Mouse (Mus musculus) liver, embryonic 14.5 days (tissue): ENCODE data around the gene Erbin. TPM values are rescaled to one million over a fixed set of nuclear protein-coding genes. Genes with fewer than 3 reads are reported as not detected.
A peak's percentile ranks its signal among the peaks of the same experiment; 100 is the strongest.

Source experiments
- ATAC-seq: fragments of 200-750 bp; cut with Nextera tagmentation; 2 replicates; pipeline ENCODE4 v1.8.0; 2017; ENCODE audit warnings: moderate number of reproducible peaks, mild to moderate bottlenecking, moderate library complexity; ENCODE audit not compliant: insufficient read depth
- DNase-seq, 3 experiments: peaks; one replicate each; pipeline ENCODE4 v3.0.0-alpha.2; 2012 to 2013; ENCODE audit warnings: low read depth in 3 of 3, low spot score in 3 of 3
- H3K27ac ChIP-seq: fragments of 300-500 bp; sonication (generic); 2 replicates; pipeline ENCODE4 v1.5.1; 2014; ENCODE audit warnings: moderate library complexity, mild to moderate bottlenecking, control low read depth, inconsistent platforms
- H3K27me3 ChIP-seq: fragments of 300-500 bp; sonication (generic); 2 replicates; pipeline ENCODE4 v1.6.1; 2014; ENCODE audit warnings: mild to moderate bottlenecking, low read length, moderate library complexity; ENCODE audit not compliant: control insufficient read depth, insufficient read depth
- H3K36me3 ChIP-seq: fragments of 300-500 bp; sonication (generic); replicated peaks from 2 replicates; pipeline ENCODE4 v1.6.1; 2014; ENCODE audit warnings: low read depth; ENCODE audit not compliant: control insufficient read depth, insufficient read depth
- H3K4me1 ChIP-seq, 2 experiments: fragments of 200-500 bp in 1 of 2; fragments of 300-500 bp in 1 of 2; sonication (generic) in 1 of 2; replicated peaks; 2 replicates each; pipeline ENCODE4 v1.6.1; 2012 to 2014; ENCODE audit warnings: antibody characterized with exemption in 1 of 2, inconsistent platforms in 1 of 2, low read length in 1 of 2; ENCODE audit not compliant: control insufficient read depth in 2 of 2, insufficient read depth in 2 of 2
- H3K4me2 ChIP-seq: fragments of 300-500 bp; sonication (generic); 2 replicates; pipeline ENCODE4 v1.6.1; 2014; ENCODE audit warnings: low read depth, mild to moderate bottlenecking, control low read depth, moderate library complexity
- H3K4me3 ChIP-seq, 2 experiments: fragments of 200-500 bp in 1 of 2; fragments of 300-500 bp in 1 of 2; sonication (generic) in 1 of 2; 2 replicates each; pipeline ENCODE4 v1.5.1; 2012 to 2014; ENCODE audit warnings: low read depth in 2 of 2, low read length in 2 of 2, mild to moderate bottlenecking in 2 of 2, control low read depth in 1 of 2, inconsistent platforms in 1 of 2, moderate library complexity in 1 of 2; ENCODE audit not compliant: insufficient read depth in 1 of 2
- H3K9ac ChIP-seq: fragments of 300-500 bp; sonication (generic); replicated peaks from 2 replicates; pipeline ENCODE4 v1.6.1; 2014; ENCODE audit warnings: mild to moderate bottlenecking, control low read depth, moderate library complexity
- H3K9me3 ChIP-seq: fragments of 300-500 bp; sonication (generic); 2 replicates; pipeline ENCODE4 v1.6.1; 2016; ENCODE audit warnings: low read length, mixed read lengths; ENCODE audit not compliant: control insufficient read depth
- CTCF ChIP-seq: IDR thresholded peaks from 2 replicates; pipeline ENCODE4 v1.5.1; 2016; ENCODE audit warnings: antibody characterized with exemption, low read depth, control low read depth
- EP300 ChIP-seq: IDR thresholded peaks from 2 replicates; pipeline ENCODE4 v1.6.1; 2016; ENCODE audit warnings: antibody characterized with exemption, low read depth
- WGBS: fragments of 180-500 bp; shearing (Covaris S2); extraction: QIAGEN DNeasy Blood & Tissue Kit; methylation state at CpG from one replicate; pipeline ENCODE4 v1.1.7; 2014; ENCODE audit not compliant: insufficient replicate concordance; 5-methylcytosine and 5-hydroxymethylcytosine counted together
- polyA plus RNA-seq, 2 experiments: library from polyadenylated mRNA; depleted of rRNA in 1 of 2; stranded (reverse) in 1 of 2; unstranded in 1 of 2; fragments of >200 nt; fragmentation: Nextera tagmentation in 1 of 2; extraction: Ambion mirVana in 1 of 2; gene quantifications; 2 replicates each; pipeline versions ENCODE4 v1.2.1 to v1.2.3; 2012 to 2014

Erbin gene
- polyA plus RNA-seq (2012; rRNA removed), result 3.6 and 5.5 TPM in 2 replicates
- 7.5 and 8.0 TPM in 2 replicates for polyA plus RNA-seq (2014; fragmentation: Nextera tagmentation; extraction: Ambion mirVana)

GRCm38 (mm10) chr13:103920261-103920932 is at the start of gene Erbin:
Gene Erbin, minus strand, starts transcription at chr13:103920514.
- DNase-seq, result peak in 2 of 3 experiments; percentile 34 to 60
- TF ChIP-seq CTCF (no peak), EP300 (no peak)
- H3K4me2 ChIP-seq, result peak within 1 kb of the TSS; percentile 88
- peak within 1 kb of the TSS; percentile 92 for H3K9ac ChIP-seq
- no peaks in the 10 kb centered on the region for H3K36me3 ChIP-seq
- H3K27ac ChIP-seq, result peak within 1 kb of the TSS; percentile 85
- peaks cover 0 to 3% of the 10 kb centered on the region in 2 experiments; a peak in 2 of 4 replicates for H3K4me1 ChIP-seq
- H3K9me3 ChIP-seq, result no peaks in the 10 kb centered on the region
- ATAC-seq, result peak; percentile 78
- peaks cover 3% of the 10 kb centered on the region; the same call in 1 of the 2 replicates for H3K27me3 ChIP-seq
- H3K4me3 ChIP-seq, result peak within 1 kb of the TSS; percentile 94 to 99
- under 1% methylated on average over 84 of the region's 93 CpGs for WGBS

- DNase-seq, result no peak
- WGBS, result 70% methylated on average over 6 of the region's 6 CpGs
- no peak overlapping the region for H3K4me2 ChIP-seq
Measured at GRCm38 (mm10) chr13:103969912-103970311, 49.6 kb upstream of the Erbin start.

GRCm38 (mm10) chr13:103967987-103968386 is 47.7 kb upstream of the Erbin start:
- H3K4me3 ChIP-seq, result no peak overlapping the region
- H3K27me3 ChIP-seq, result no peaks in the 10 kb centered on the region
- no peaks in the 10 kb centered on the region for H3K4me1 ChIP-seq
- no peak overlapping the region for H3K27ac ChIP-seq
- H3K9ac ChIP-seq, result no peak overlapping the region
- no peak overlapping the region for H3K4me2 ChIP-seq
- DNase-seq (no peak), ATAC-seq (no peak)
- no peak for TF ChIP-seq EP300
- no peak for TF ChIP-seq CTCF
- WGBS, result 84% methylated on average over 9 of the region's 9 CpGs
- no peaks in the 10 kb centered on the region for H3K36me3 ChIP-seq
- no peaks in the 10 kb centered on the region for H3K9me3 ChIP-seq

More at GRCm38 (mm10) chr13:103969912-103970311, 49.6 kb upstream of the Erbin start:
- no peaks in the 10 kb centered on the region for H3K9me3 ChIP-seq
- H3K27me3 ChIP-seq, result no peaks in the 10 kb centered on the region
- peaks cover 0 to 2% of the 10 kb centered on the region in 2 experiments; a peak in 2 of 4 replicates for H3K4me1 ChIP-seq
- no peak overlapping the region for H3K27ac ChIP-seq
- no peaks in the 10 kb centered on the region for H3K36me3 ChIP-seq
- no peak overlapping the region for H3K4me3 ChIP-seq
- ATAC-seq, result no peak
- TF ChIP-seq EP300 (no peak), CTCF (no peak)
- no peak overlapping the region for H3K9ac ChIP-seq

- H3K36me3 ChIP-seq, result no peaks in the 10 kb centered on the region
- TF ChIP-seq EP300 (no peak), CTCF (no peak)
- no peak overlapping the region for H3K4me2 ChIP-seq
- no peaks in the 10 kb centered on the region for H3K4me1 ChIP-seq
- H3K9ac ChIP-seq, result no peak overlapping the region
- H3K27ac ChIP-seq, result no peak overlapping the region
- H3K27me3 ChIP-seq, result no peaks in the 10 kb centered on the region
- 60% methylated on average over 8 of the region's 8 CpGs for WGBS
- ATAC-seq (no peak), DNase-seq (no peak)
- no peak overlapping the region for H3K4me3 ChIP-seq
- H3K9me3 ChIP-seq, result no peaks in the 10 kb centered on the region
Measured at GRCm38 (mm10) chr13:103966696-103967215, 46.4 kb upstream of the Erbin start.

GRCm38 (mm10) chr13:103965187-103965586 is 44.9 kb upstream of the Erbin start:
- no peaks in the 10 kb centered on the region for H3K36me3 ChIP-seq
- H3K9ac ChIP-seq, result no peak overlapping the region
- H3K9me3 ChIP-seq, result no peaks in the 10 kb centered on the region
- no peaks in the 10 kb centered on the region for H3K27me3 ChIP-seq
- TF ChIP-seq EP300, result no peak
- no peak for TF ChIP-seq CTCF
- H3K27ac ChIP-seq, result no peak overlapping the region
- H3K4me1 ChIP-seq, result no peaks in the 10 kb centered on the region
- ATAC-seq, result no peak
- no peak for DNase-seq
- 38% methylated on average over 2 of the region's 2 CpGs for WGBS
- H3K4me3 ChIP-seq, result no peak overlapping the region
- no peak overlapping the region for H3K4me2 ChIP-seq
